Mouse (Mus musculus) cortical plate, adult 2 months (tissue): ENCODE results near the gene Map3k6.

Experiments used
- CTCF ChIP-seq: fragments of 200-500 bp; IDR thresholded peaks from 2 replicates; pipeline ENCODE4 v1.5.1; 2011; ENCODE audit warnings: mild to moderate bottlenecking, control low read depth, low read length; ENCODE audit not compliant: insufficient read depth; ENCODE audit errors: extremely low read depth
- POLR2A ChIP-seq: fragments of 200-500 bp; IDR thresholded peaks from 2 replicates; pipeline ENCODE4 v1.6.1; 2011; ENCODE audit warnings: mild to moderate bottlenecking, low read length, control low read depth; ENCODE audit not compliant: insufficient read depth; ENCODE audit errors: extremely low read depth

DNA sequence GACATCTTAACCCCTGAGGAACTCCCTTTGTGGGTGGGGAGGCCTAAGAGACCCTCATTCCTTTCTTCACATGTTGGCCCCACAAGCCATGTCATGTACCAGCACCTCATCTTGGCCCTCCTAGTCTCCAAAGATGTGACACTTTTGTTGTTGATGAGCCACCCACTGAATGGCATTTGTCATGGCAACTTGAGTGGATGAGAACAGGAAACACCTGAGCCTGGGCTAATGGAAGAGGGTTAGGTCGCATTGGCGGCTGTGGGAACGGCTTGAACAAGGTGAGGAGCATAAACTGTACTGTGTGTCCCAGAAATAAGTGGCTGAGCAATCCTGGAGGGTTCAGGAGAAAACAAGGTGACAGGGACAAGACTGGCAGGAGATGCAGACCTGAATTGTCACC is 28.3 kb downstream of the Map3k6 start:
- TF ChIP-seq CTCF: no peak
- TF ChIP-seq POLR2A: no peak
